Mouse (Mus musculus) heart, embryonic 16.5 days (tissue): ENCODE measurements around the gene Clca3a1. TPM values are rescaled to one million over a fixed set of nuclear protein-coding genes. Genes with fewer than 3 reads are reported as not detected.
A peak's percentile ranks its signal among the peaks of the same experiment; 100 is the strongest.
"Not testable (repeated sequence)": the region's sequence is repeated elsewhere in the genome, so short reads cannot be mapped to it uniquely, and the experiment has no call there.

Experiments used
- ATAC-seq: fragments of 200-750 bp; cut with Nextera tagmentation; replicated peaks from 2 replicates; pipeline ENCODE4 v1.8.0; 2017; ENCODE audit warnings: moderate number of reproducible peaks; ENCODE audit not compliant: insufficient read depth, low FRiP score; ENCODE audit errors: extremely low read depth
- H3K27ac ChIP-seq: fragments of 300-500 bp; sonication (generic); 2 replicates; pipeline ENCODE4 v1.5.1; 2014; ENCODE audit warnings: mild to moderate bottlenecking, low read length, control low read depth, moderate library complexity
- H3K27me3 ChIP-seq: fragments of 300-500 bp; sonication (generic); 2 replicates; pipeline ENCODE4 v1.6.1; 2014; ENCODE audit warnings: low read length, mixed read lengths; ENCODE audit not compliant: control insufficient read depth, insufficient read depth
- H3K36me3 ChIP-seq: fragments of 300-500 bp; sonication (generic); 2 replicates; pipeline ENCODE4 v1.6.1; 2014; ENCODE audit not compliant: control insufficient read depth, insufficient read depth
- H3K4me1 ChIP-seq: fragments of 300-500 bp; sonication (generic); 2 replicates; pipeline ENCODE4 v1.6.1; 2014; ENCODE audit warnings: low read length, mixed read lengths; ENCODE audit not compliant: control insufficient read depth, insufficient read depth
- H3K4me2 ChIP-seq: fragments of 300-500 bp; sonication (generic); 2 replicates; pipeline ENCODE4 v1.6.1; 2014; ENCODE audit warnings: low read depth, mild to moderate bottlenecking, control low read depth, low read length
- H3K4me3 ChIP-seq: fragments of 300-500 bp; sonication (generic); 2 replicates; pipeline ENCODE4 v1.5.1; 2014; ENCODE audit warnings: mild to moderate bottlenecking, control low read depth, low read length
- H3K9ac ChIP-seq: fragments of 300-500 bp; sonication (generic); 2 replicates; pipeline ENCODE4 v1.6.1; 2014; ENCODE audit warnings: low read length, control low read depth
- H3K9me3 ChIP-seq: fragments of 300-500 bp; sonication (generic); replicated peaks from 2 replicates; pipeline ENCODE4 v1.6.1; 2016; ENCODE audit warnings: low read length; ENCODE audit not compliant: control insufficient read depth
- WGBS: fragments of 180-500 bp; shearing (Covaris S2); extraction: QIAGEN DNeasy Blood & Tissue Kit; methylation state at CpG from one replicate; pipeline ENCODE4 v1.1.7; 2014; 5-methylcytosine and 5-hydroxymethylcytosine counted together
- polyA plus RNA-seq: library from polyadenylated mRNA; unstranded; fragments of >200 nt; fragmentation: Nextera tagmentation; extraction: Ambion mirVana; gene quantifications from 2 replicates; pipeline ENCODE4 v1.2.1, GENCODE M21; 2015

The Clca3a1 gene
- polyA plus RNA-seq, result 16.6 and 18.0 TPM in 2 replicates

DNA sequence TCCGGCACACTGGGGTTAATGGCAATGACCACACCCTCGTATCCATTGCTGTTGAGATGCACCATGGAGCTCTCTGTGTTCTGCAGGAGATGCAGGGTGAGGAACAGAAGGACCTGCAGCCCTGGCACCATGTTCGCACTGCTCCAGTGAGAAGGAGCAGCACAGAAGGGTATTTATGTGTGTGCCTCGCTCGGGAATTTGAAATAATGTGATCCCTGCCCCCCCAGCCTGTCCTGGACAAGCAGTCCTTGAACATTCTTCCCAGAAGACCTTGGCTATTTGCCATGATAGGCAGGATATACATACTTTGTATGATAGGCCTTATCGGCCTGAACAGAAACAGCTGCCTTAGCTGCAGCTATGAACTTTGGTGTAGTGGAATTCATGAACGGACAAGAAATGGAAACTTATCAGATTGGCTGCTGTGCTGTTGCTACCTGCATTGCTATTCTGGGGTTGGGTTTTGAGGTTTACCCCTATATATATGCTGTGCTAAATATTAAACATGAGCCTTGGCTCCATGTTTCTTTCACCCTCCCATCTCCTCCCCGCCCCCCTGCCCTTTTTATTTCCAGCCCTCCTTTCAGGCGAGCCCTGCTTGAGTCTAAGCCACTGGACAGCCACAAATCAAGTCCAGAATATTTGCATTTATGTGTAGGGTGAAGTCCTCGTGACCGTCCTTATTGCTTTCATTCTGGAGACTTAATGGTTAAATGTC, at the start of gene Clca3a1:
TSS of gene Clca3a1 (minus strand) at position 386 of the 718 bp plus-strand sequence.
- Histone ChIP-seq H3K27ac (peak within 1 kb of the TSS; percentile 82), H3K36me3 (0 out of 2 replicates have a peak, but pooled peaks cover under 1% of the 10 kb centered on the region), H3K4me2 (peak within 1 kb of the TSS; percentile 59), H3K27me3 (no peaks in the 10 kb centered on the region), H3K9me3 (no peaks in the 10 kb centered on the region), H3K9ac (peak within 1 kb of the TSS; percentile 53), H3K4me3 (peak within 1 kb of the TSS; percentile 37), H3K4me1 (peaks cover 10% of the 10 kb centered on the region)
- ATAC-seq, result peak; percentile 91
- 19% methylated on average over 9 of the region's 11 CpGs for whole genome bisulfite sequencing

DNA sequence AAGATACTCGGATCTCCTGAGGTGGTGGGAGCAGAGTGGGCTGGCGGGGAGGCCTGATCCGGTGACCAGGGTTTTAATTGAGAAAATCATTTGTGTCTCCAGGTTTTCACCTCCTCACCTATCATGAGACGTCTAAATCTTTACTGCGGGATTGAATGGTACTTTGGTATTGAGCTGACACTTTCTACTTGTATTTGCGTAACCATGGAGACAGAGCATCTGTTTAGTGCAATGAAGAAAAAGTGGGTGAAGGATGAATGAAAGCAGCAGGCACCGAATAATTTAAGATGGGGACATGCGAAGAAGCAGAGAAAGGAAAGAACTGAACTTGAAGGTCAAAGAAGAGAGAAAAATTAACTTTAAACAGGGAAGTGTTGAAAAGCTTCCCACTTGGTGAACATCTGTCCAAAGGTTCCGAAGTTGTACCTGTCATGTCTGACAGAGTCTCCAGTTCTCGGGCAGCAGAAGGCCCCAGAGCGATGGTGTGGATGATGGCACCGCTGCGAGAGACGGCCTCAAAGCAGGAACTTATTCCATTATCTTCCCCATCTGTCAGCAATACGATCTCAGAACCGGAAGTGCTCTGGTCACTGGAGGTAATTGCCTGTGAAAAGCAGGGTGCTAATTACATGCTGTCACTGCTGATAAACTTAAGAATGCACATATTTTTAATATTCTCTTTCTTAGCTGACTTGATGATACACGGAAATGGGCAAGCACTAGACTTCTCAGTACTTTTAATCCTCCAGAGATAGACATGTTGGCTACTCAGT, 47.6 kb upstream of the Clca3a1 start:
- WGBS, result 53% methylated on average over 14 of the region's 17 CpGs
- not testable (repeated sequence) for H3K9me3 ChIP-seq, H3K36me3 ChIP-seq, H3K4me1 ChIP-seq, H3K9ac ChIP-seq, ATAC-seq, H3K4me3 ChIP-seq, H3K4me2 ChIP-seq, H3K27me3 ChIP-seq, H3K27ac ChIP-seq

DNA sequence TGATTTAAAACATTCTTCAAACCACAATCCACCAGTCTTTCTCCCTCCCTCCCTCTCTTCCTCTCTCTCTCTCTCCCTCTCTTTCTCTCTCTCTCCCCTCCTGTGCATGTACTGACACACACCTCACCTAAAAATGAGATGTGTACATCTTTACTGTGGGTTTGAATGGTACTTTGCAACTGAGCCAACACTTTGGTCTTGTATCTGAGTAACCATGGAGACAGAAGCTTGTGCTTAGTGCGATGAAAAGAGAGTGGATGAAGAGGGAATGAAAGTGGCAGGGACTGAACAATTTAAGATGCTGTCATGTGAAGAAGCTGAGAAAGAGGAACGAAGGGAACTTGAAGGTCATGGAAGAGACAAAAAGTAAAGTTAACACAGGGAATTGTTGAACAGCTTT, 45.8 kb upstream of the Clca3a1 start:
- 44% methylated on average over 2 of the region's 2 CpGs for WGBS
- H3K4me1 ChIP-seq, H3K36me3 ChIP-seq, H3K9ac ChIP-seq, H3K27ac ChIP-seq, H3K4me3 ChIP-seq, H3K27me3 ChIP-seq, H3K4me2 ChIP-seq, ATAC-seq, H3K9me3 ChIP-seq: not testable (repeated sequence)

DNA sequence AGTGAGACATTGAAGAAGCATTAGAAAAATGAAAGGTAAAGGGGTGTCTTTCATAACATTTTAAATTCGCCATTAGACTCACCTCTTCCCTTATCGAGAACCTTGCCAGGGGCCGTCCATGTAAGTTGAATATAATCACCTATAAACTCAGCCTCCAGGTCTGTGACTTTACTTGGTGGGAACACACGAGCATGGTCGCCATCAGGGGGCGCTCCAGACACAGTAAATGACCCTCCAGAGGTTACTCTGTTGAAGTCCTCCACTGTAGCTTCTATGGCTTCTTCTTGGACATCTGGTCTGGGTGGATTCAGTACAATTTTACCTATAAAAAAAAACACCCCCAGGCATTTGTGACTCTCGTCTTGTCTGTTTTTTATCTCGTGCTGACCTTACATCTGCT, 41.1 kb upstream of the Clca3a1 start:
- Histone ChIP-seq H3K4me2 (no peak overlapping the region), H3K27ac (no peak overlapping the region), H3K4me3 (no peak overlapping the region), H3K9ac (no peak overlapping the region), H3K9me3 (no peaks in the 10 kb centered on the region), H3K4me1 (no peaks in the 10 kb centered on the region), H3K27me3 (no peaks in the 10 kb centered on the region), H3K36me3 (no peaks in the 10 kb centered on the region)
- ATAC-seq, result no peak
- 35% methylated on average over 8 of the region's 8 CpGs for WGBS

DNA sequence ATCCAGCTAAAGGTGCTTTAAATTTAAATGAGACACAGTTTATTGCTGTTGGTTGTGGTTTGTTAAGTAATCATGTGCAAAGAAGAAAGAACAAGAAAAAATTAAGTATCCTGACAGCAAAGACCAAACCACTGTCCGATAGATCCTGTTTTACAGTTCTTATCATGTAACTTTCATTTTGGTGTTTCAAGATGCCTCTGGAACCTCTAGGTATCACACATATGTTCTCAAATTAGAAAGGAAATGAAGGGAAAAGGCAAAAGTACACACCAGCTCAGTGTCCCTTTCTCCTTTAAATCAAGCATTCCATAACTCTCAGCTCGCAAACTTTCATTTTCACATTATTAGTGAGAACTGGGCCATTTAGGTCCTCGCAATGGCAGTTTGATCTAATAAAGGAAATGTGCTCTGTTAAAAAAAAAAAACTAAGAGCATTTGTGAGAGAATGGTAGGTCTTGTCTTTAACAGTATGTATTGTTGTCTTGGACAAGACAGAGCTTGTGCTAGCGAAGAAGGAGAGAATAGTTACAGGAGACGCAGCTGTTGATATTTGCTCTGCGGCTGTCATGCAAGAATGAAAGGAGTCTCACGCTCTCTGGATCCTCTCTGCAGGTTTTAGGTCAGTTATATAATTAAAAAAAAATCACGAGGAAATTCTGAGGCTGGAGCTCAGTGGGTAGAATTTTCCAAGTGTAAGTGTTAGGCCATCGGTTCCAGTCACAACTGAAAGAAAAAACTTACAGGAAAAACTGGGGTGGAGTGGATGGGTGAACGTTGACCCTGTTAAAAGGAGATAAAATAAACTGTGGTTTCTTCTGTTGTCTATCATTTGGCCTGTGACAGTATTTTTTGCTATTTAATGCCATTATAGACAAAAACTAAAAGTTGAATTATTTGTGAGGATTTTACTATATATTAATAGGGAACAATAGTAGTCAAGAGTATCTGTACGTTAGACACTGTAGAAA, 24.7 kb upstream of the Clca3a1 start:
- Histone ChIP-seq H3K27me3 (no peaks in the 10 kb centered on the region), H3K9me3 (no peaks in the 10 kb centered on the region), H3K27ac (no peak overlapping the region), H3K36me3 (no peaks in the 10 kb centered on the region), H3K4me3 (no peak overlapping the region), H3K9ac (no peak overlapping the region), H3K4me2 (no peak overlapping the region), H3K4me1 (no peaks in the 10 kb centered on the region)
- WGBS, result 78% methylated on average over 11 of the region's 11 CpGs
- ATAC-seq, result no peak

DNA sequence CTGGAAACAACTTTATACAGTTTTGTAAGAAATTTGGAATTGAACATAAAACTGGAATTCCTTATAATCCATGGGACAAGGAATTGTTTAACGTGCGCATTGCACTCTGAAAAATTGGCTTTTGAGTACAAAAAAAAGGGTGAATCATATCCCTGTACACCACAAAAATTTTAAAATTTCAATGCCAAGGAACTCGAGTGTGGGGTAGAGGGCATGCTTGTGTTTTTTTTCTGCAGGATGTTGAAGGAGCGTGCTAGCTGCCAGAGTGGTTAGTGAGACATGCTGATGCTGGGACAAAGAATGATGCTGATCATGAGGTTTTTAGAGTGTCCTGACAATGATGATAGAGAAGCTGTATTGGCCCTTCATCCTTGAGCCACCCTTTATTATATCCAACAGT, 4.4 kb upstream of the Clca3a1 start:
- H3K36me3 ChIP-seq, result no peaks in the 10 kb centered on the region
- H3K27me3 ChIP-seq, result no peaks in the 10 kb centered on the region
- H3K4me2 ChIP-seq, result no peak overlapping the region
- no peak overlapping the region for H3K9ac ChIP-seq
- peaks cover 6% of the 10 kb centered on the region for H3K4me1 ChIP-seq
- no peak for ATAC-seq
- no peak overlapping the region for H3K27ac ChIP-seq
- WGBS, result 81% methylated on average over 4 of the region's 4 CpGs
- H3K9me3 ChIP-seq, result no peaks in the 10 kb centered on the region
- H3K4me3 ChIP-seq, result no peak overlapping the region

DNA sequence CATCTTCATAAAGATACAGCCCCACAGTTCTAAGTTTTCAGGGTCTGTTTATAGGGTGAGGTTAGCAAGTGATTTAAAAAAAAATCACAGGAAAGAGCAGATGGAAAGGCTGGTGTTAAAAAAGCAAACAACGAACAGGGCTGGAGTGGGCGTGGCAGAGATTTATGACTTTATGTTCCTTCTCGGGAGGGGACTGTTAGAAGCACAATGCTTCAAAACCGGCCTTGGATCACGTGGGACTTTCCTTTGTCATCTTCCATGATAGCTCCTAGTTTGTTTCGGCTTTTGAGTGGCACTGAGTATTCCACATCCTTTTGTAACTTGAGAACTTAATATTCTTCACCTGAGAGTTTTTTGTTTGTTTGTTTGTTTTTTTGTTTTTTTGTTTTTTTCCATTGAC, 677 bp upstream of the Clca3a1 start:
- peak overlapping the region; percentile 82 for H3K27ac ChIP-seq
- no peaks in the 10 kb centered on the region for H3K27me3 ChIP-seq
- no peak for ATAC-seq
- no peak overlapping the region for H3K4me3 ChIP-seq
- 41% methylated on average over 6 of the region's 6 CpGs for WGBS
- peaks cover 10% of the 10 kb centered on the region for H3K4me1 ChIP-seq
- H3K9ac ChIP-seq, result no peak overlapping the region
- no peaks in the 10 kb centered on the region for H3K36me3 ChIP-seq
- H3K9me3 ChIP-seq, result no peaks in the 10 kb centered on the region
- peak overlapping the region; percentile 59; the same call in 1 of the 2 replicates for H3K4me2 ChIP-seq

DNA sequence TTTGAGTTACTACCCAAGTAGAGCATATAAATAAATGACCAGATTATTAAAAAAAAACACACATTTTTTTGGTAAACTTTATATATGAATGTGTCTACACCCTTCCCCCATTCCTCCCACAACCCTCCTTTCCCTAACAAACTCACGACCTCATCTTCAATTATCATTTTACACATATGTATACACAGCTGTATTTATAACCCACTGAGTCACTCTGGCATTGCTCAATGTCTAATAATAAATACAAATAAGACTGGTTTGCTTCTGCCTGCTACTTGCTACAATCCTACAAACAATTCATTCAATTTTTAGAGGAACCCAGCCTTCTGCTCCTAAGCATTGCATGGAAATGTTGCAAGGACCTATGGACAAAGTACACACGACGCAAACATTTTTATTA, 1.1 kb downstream of the Clca3a1 start:
- Histone ChIP-seq H3K4me3 (peak overlapping the region; percentile 37), H3K27ac (peak overlapping the region; percentile 48)

More for the DNA sequence above, 1.1 kb downstream of the Clca3a1 start:
- Histone ChIP-seq H3K9ac (peak overlapping the region; percentile 39), H3K4me1 (peaks cover 10% of the 10 kb centered on the region), H3K4me2 (peak overlapping the region; percentile 59), H3K36me3 (peaks cover 3% of the 10 kb centered on the region; the same call in 1 of the 2 replicates), H3K9me3 (no peaks in the 10 kb centered on the region), H3K27me3 (no peaks in the 10 kb centered on the region)
- no peak for ATAC-seq
- WGBS, result 52% methylated on average over 3 of the region's 3 CpGs
